Mouse (Mus musculus) heart, postnatal 0 days (tissue): ENCODE measurements around the gene 1700017D01Rik.
"Not testable (repeated sequence)": the region's sequence is repeated elsewhere in the genome, so short reads cannot be mapped to it uniquely, and the experiment has no call there.

Source experiments
- CTCF ChIP-seq: IDR thresholded peaks from 2 replicates; pipeline ENCODE4 v1.5.1; 2016; ENCODE audit warnings: antibody characterized with exemption, control low read depth, low read depth
- EP300 ChIP-seq: IDR thresholded peaks from 2 replicates; pipeline ENCODE4 v1.6.1; 2016; ENCODE audit warnings: antibody characterized with exemption, low read depth

- TF ChIP-seq CTCF, EP300: not testable (repeated sequence)
These were observed 38.5 kb downstream of the 1700017D01Rik start for GRCm38 (mm10) chr19:11092131-11092530.
